Mouse (Mus musculus) embryonic fibroblast, embryonic 13.5 days (primary cell): ENCODE data around the gene Furin.

ENCODE experiments used
- CTCF ChIP-seq: IDR thresholded peaks from 2 replicates; pipeline ENCODE4 v1.5.1; 2011; ENCODE audit warnings: mild to moderate bottlenecking, control low read depth, low read length, moderate library complexity, borderline replicate concordance; ENCODE audit not compliant: insufficient read depth
- POLR2A ChIP-seq: IDR thresholded peaks from 2 replicates; pipeline ENCODE4 v1.6.1; 2011; ENCODE audit warnings: low read depth, mild to moderate bottlenecking, control low read depth, low read length, moderate library complexity

GRCm38 (mm10) chr7:80369461-80369860 lies 35.8 kb downstream of the Furin start:
- TF ChIP-seq POLR2A (no peak), CTCF (no peak)
